Mouse (Mus musculus) CH12.LX (cell line): ENCODE data around the gene Ppp1r14a. TPM values are rescaled to one million over a fixed set of nuclear protein-coding genes. Genes with fewer than 3 reads are reported as not detected.

Source experiments
- DNase-seq: peaks from one replicate; pipeline ENCODE4 v3.0.0-alpha.2; 2013; ENCODE audit errors: extremely low read depth
- H3K27ac ChIP-seq: 2 replicates; pipeline ENCODE4 v1.5.1; 2012; ENCODE audit warnings: low read depth, mild to moderate bottlenecking, control low read depth, moderate library complexity; ENCODE audit not compliant: insufficient read depth
- H3K27me3 ChIP-seq: replicated peaks from 2 replicates; pipeline ENCODE3; 2012; ENCODE audit warnings: inconsistent platforms
- H3K36me3 ChIP-seq, 2 experiments: replicated peaks in 1 of 2; 2 replicates each; pipeline versions ENCODE3 to v1.6.1; 2012; ENCODE audit warnings: inconsistent platforms in 1 of 2, low read length in 1 of 2, mild to moderate bottlenecking in 1 of 2, mixed read lengths in 1 of 2, moderate library complexity in 1 of 2; ENCODE audit not compliant: control insufficient read depth in 1 of 2, insufficient read depth in 1 of 2
- H3K4me1 ChIP-seq, 2 experiments: 2 replicates each; pipeline ENCODE4 v1.6.1; 2012; ENCODE audit warnings: inconsistent platforms in 1 of 2, moderate library complexity in 1 of 2; ENCODE audit not compliant: insufficient read depth in 2 of 2, control insufficient read depth in 1 of 2
- H3K4me2 ChIP-seq: 2 replicates; pipeline ENCODE4 v1.6.1; 2012; ENCODE audit warnings: low read depth, mild to moderate bottlenecking, control low read depth; ENCODE audit not compliant: poor library complexity, insufficient read depth, severe bottlenecking
- H3K4me3 ChIP-seq, 3 experiments: fragments of 150-350 bp in 1 of 3; sonication (generic) in 1 of 3; replicated peaks in 1 of 3; 2 replicates each; pipeline versions ENCODE3 to v1.5.1; 2011 to 2012; ENCODE audit warnings: low read depth in 2 of 3, low read length in 2 of 3, mild to moderate bottlenecking in 2 of 3, moderate library complexity in 2 of 3, control low read depth in 1 of 3, improper control_type of control experiment in 1 of 3, inconsistent platforms in 1 of 3, mixed read lengths in 1 of 3; ENCODE audit not compliant: poor library complexity in 1 of 3
- H3K79me2 ChIP-seq: replicated peaks from 2 replicates; pipeline ENCODE4 v1.6.1; 2012; ENCODE audit warnings: mild to moderate bottlenecking, moderate library complexity; ENCODE audit not compliant: control insufficient read depth, poor library complexity, insufficient read depth, severe bottlenecking; ENCODE audit errors: extremely low read depth
- H3K9ac ChIP-seq: 2 replicates; pipeline ENCODE4 v1.6.1; 2012; ENCODE audit warnings: low read depth, mild to moderate bottlenecking, control low read depth, moderate library complexity; ENCODE audit not compliant: insufficient read depth
- H3K9me3 ChIP-seq: replicated peaks from 2 replicates; pipeline ENCODE3; 2012; ENCODE audit warnings: low read length, inconsistent platforms, mixed read lengths
- BHLHE40 ChIP-seq: IDR thresholded peaks from 2 replicates; pipeline ENCODE4 v1.6.1; 2011; ENCODE audit warnings: mild to moderate bottlenecking, low read depth, low read length, improper control_type of control experiment
- CHD2 ChIP-seq: IDR thresholded peaks from 2 replicates; pipeline ENCODE4 v1.6.1; 2011; ENCODE audit warnings: low read length, improper control_type of control experiment
- E2F4 ChIP-seq: IDR thresholded peaks from 2 replicates; pipeline ENCODE4 v1.6.1; 2011; ENCODE audit warnings: low read depth, low read length, improper control_type of control experiment; ENCODE audit not compliant: insufficient replicate concordance
- HCFC1 ChIP-seq: IDR thresholded peaks from 2 replicates; pipeline ENCODE4 v1.6.1; 2012; ENCODE audit warnings: low read depth, mild to moderate bottlenecking, inconsistent platforms, low read length, improper control_type of control experiment
- JUN ChIP-seq: IDR thresholded peaks from 2 replicates; pipeline ENCODE4 v1.6.1; 2011; ENCODE audit warnings: low read depth, mild to moderate bottlenecking, low read length, improper control_type of control experiment, moderate library complexity; ENCODE audit not compliant: insufficient read depth
- JUND ChIP-seq: conservative IDR thresholded peaks from 2 replicates; pipeline ENCODE4 v1.6.1; 2011; ENCODE audit warnings: low read depth, low read length, improper control_type of control experiment
- MAFK ChIP-seq: IDR thresholded peaks from 2 replicates; pipeline ENCODE4 v1.6.1; 2011; ENCODE audit warnings: low read length, improper control_type of control experiment; ENCODE audit not compliant: insufficient replicate concordance
- MAX ChIP-seq: IDR thresholded peaks from 2 replicates; pipeline ENCODE4 v1.6.1; 2011; ENCODE audit warnings: low read length, improper control_type of control experiment
- MAZ ChIP-seq: IDR thresholded peaks from 2 replicates; pipeline ENCODE4 v1.6.1; 2012; ENCODE audit warnings: low read depth, mild to moderate bottlenecking, inconsistent platforms, low read length, improper control_type of control experiment, moderate library complexity
- MXI1 ChIP-seq: IDR thresholded peaks from 2 replicates; pipeline ENCODE4 v1.6.1; 2011; ENCODE audit warnings: mild to moderate bottlenecking, low read depth, low read length, improper control_type of control experiment
- POLR2AphosphoS2 ChIP-seq: IDR thresholded peaks from 2 replicates; pipeline ENCODE4 v1.6.1; 2011; ENCODE audit warnings: low read depth, low read length, improper control_type of control experiment
- SIN3A ChIP-seq: IDR thresholded peaks from 2 replicates; pipeline ENCODE4 v1.6.1; 2012; ENCODE audit warnings: low read length, improper control_type of control experiment, inconsistent platforms
- UBTF ChIP-seq: IDR thresholded peaks from 2 replicates; pipeline ENCODE4 v1.6.1; 2012; ENCODE audit warnings: low read depth, mild to moderate bottlenecking, inconsistent platforms, low read length, improper control_type of control experiment, moderate library complexity
- USF1 ChIP-seq: IDR thresholded peaks from 2 replicates; pipeline ENCODE4 v1.6.1; 2014; ENCODE audit warnings: low read depth, mild to moderate bottlenecking, inconsistent platforms, low read length, improper control_type of control experiment
- USF2 ChIP-seq: conservative IDR thresholded peaks from 2 replicates; pipeline ENCODE4 v1.6.1; 2011; ENCODE audit warnings: low read depth, low read length, improper control_type of control experiment
- ZKSCAN1 ChIP-seq: IDR thresholded peaks from 2 replicates; pipeline ENCODE4 v1.6.1; 2012; ENCODE audit warnings: low read depth, inconsistent platforms, low read length, improper control_type of control experiment, borderline replicate concordance
- ZMIZ1 ChIP-seq: IDR thresholded peaks from 2 replicates; pipeline ENCODE4 v1.6.1; 2012; ENCODE audit warnings: low read depth, mild to moderate bottlenecking, inconsistent platforms, low read length, improper control_type of control experiment
- dilution Hi-C: fragments of 300-500 bp; cut with MboI; formaldehyde crosslinking; loops from 2 replicates; pipeline ENCODE4 v1.14.3; 2020; ENCODE audit warnings: low sequenced_read_pairs; ENCODE audit not compliant: extremely low pct_unique_long_range_greater_than_20kb, extremely low pct_ligation_motif_present
- in situ Hi-C: fragments of 300-500 bp; cut with MboI; formaldehyde crosslinking; loops from 3 replicates; pipeline ENCODE4 v1.14.3; 2019; ENCODE audit warnings: low sequenced_read_pairs, low pct_ligation_motif_present, low pct_unique_long_range_greater_than_20kb, mixed read lengths
- polyA plus RNA-seq: library from polyadenylated mRNA; unstranded; fragments of >175 nt; gene quantifications from 2 replicates; pipeline ENCODE4 v1.2.1, GENCODE M21; 2012; ENCODE audit warnings: low read depth; ENCODE audit not compliant: insufficient read length
- total RNA-seq, 2 experiments: library from RNA; depleted of rRNA; stranded (reverse); fragments of 300-350 nt in 1 of 2; fragments of >200 nt in 1 of 2; gene quantifications; 2 replicates each; pipeline ENCODE4 v1.2.3; 2012 to 2014

Gene Ppp1r14a
- total and polyA plus RNA-seq, 3 experiments: not detected

DNA sequence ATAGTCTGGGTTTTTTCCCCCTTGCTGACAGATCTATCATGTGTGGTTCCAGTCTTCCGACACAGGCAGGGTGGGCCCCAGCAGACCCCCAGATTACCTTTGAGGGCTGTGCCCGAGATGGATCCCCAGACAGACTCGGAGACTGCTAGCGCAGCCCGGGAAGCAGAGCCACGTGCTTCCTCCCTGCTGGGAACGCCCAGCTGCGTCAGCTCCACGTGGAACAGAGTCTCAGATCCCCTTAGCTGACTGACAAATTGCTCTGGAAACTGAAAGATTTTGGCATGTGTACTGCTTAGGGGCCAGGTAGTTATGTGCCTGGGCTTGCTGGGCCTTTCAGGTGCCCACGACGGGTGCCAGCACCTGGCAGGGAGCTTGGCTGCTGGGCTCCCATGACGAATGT lies 52.6 kb downstream of the Ppp1r14a start:
- in situ Hi-C loops: no loop called here

DNA sequence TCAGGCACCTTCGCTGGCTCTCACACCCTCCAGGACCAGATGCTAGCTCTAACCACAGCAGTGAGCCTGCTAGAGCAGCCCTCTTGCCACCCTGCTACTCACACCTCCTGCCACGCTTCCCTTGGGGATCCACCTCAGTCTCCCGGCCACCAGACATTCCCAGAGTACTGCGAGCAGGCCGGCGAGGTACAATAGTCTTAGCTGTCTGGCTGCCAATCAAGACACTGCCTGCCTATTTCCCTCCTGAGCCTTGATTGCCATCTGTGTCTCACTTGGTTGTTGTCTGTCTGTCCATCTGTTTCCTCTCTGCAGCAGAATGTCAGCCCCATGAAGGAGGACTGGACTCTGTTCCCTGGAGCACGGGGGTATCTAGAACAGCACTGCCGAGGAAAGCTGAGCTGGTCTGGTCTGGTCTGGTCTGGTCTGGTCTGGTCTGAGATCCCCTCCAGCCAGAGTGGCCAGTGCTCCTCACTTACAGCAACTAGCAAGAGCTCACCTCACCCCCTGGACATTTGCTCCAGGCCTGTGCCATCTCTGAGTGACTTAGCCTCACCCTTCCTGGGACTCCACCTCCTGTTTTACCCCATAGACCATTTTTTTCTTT lies 53.5 kb downstream of the Ppp1r14a start:
- no peak for TF ChIP-seq MAZ
- no peak for TF ChIP-seq ZMIZ1
- no peak for TF ChIP-seq USF2
- TF ChIP-seq SIN3A: no peak
- no peaks in the 10 kb centered on the region for H3K27me3 ChIP-seq
- in situ Hi-C loops: no loop called here
- H3K36me3 ChIP-seq: peaks cover 0 to 24% of the 10 kb centered on the region in 2 experiments
- H3K9me3 ChIP-seq: no peaks in the 10 kb centered on the region
- H3K4me1 ChIP-seq: peaks cover 0 to 20% of the 10 kb centered on the region in 2 experiments; a peak in 1 of 4 replicates
- no peaks in the 10 kb centered on the region for H3K79me2 ChIP-seq
- no peak overlapping the region for H3K4me3 ChIP-seq
- H3K27ac ChIP-seq: no peak overlapping the region
- no peak for DNase-seq
- H3K4me2 ChIP-seq: no peak overlapping the region
- dilution Hi-C loops: no loop called here
- H3K9ac ChIP-seq: no peak overlapping the region

More for the DNA sequence above, 52.6 kb downstream of the Ppp1r14a start:
- no peak for TF ChIP-seq UBTF
- no peak for TF ChIP-seq MAX
- TF ChIP-seq MAZ: no peak
- no peak for TF ChIP-seq USF1
- TF ChIP-seq HCFC1: no peak
- TF ChIP-seq BHLHE40: no peak
- no peak for TF ChIP-seq POLR2AphosphoS2
- no peak for TF ChIP-seq CHD2
- TF ChIP-seq MXI1: no peak
- TF ChIP-seq E2F4: no peak
- TF ChIP-seq ZKSCAN1: no peak
- no peak for TF ChIP-seq JUND
- no peak for TF ChIP-seq MAFK
- TF ChIP-seq JUN: no peak
- Histone ChIP-seq H3K4me3 (no peak overlapping the region), H3K9me3 (no peaks in the 10 kb centered on the region), H3K36me3 (peaks cover 0 to 23% of the 10 kb centered on the region in 2 experiments), H3K79me2 (no peaks in the 10 kb centered on the region), H3K27me3 (no peaks in the 10 kb centered on the region), H3K4me2 (no peak overlapping the region), H3K4me1 (peaks cover 0 to 20% of the 10 kb centered on the region in 2 experiments; a peak in 1 of 4 replicates), H3K27ac (no peak overlapping the region), H3K9ac (no peak overlapping the region)
- dilution Hi-C loops: no loop called here
- DNase-seq: no peak

Other genes starting within 250 kb of the Ppp1r14a start
- 0.63 and 0.68 TPM in 2 replicates for gene Ryr1, start 164.1 kb upstream of the Ppp1r14a start, total RNA-seq (2012; rRNA removed)
- gene Ryr1, start 164.1 kb upstream of the Ppp1r14a start, total RNA-seq (2014; rRNA removed): 0.43 TPM in 2 replicates
- gene Ryr1, start 164.1 kb upstream of the Ppp1r14a start, polyA plus RNA-seq: 0.86 and 1.1 TPM in 2 replicates
- 0.88 and 1.4 TPM in 2 replicates for gene Rasgrp4, start 154.5 kb upstream of the Ppp1r14a start, total RNA-seq (2012; rRNA removed)
- gene Rasgrp4, start 154.5 kb upstream of the Ppp1r14a start, total RNA-seq (2014; rRNA removed): 0.26 and 0.58 TPM in 2 replicates
- 2.9 and 3.2 TPM in 2 replicates for gene Rasgrp4, start 154.5 kb upstream of the Ppp1r14a start, polyA plus RNA-seq
- gene Fam98c, start 133.1 kb upstream of the Ppp1r14a start, total RNA-seq (2012; rRNA removed): 13.8 and 14.5 TPM in 2 replicates
- 13.0 and 14.1 TPM in 2 replicates for gene Fam98c, start 133.1 kb upstream of the Ppp1r14a start, total RNA-seq (2014; rRNA removed)
- gene Fam98c, start 133.1 kb upstream of the Ppp1r14a start, polyA plus RNA-seq: 15.2 and 17.9 TPM in 2 replicates
- 0.30 and 0.38 TPM in 2 replicates for gene Ggn, start 119.1 kb upstream of the Ppp1r14a start, total RNA-seq (2012; rRNA removed)
- 0.13 TPM in 1 of 2 replicates, not detected in the other for gene Ggn, start 119.1 kb upstream of the Ppp1r14a start, total RNA-seq (2014; rRNA removed)
- gene Ggn, start 119.1 kb upstream of the Ppp1r14a start, polyA plus RNA-seq: 1.0 and 1.5 TPM in 2 replicates
- gene Spred3, start 118.9 kb upstream of the Ppp1r14a start, total RNA-seq (2012; rRNA removed): 2.2 and 3.3 TPM in 2 replicates
- gene Spred3, start 118.9 kb upstream of the Ppp1r14a start, total RNA-seq (2014; rRNA removed): 1.2 and 1.6 TPM in 2 replicates
- gene Spred3, start 118.9 kb upstream of the Ppp1r14a start, polyA plus RNA-seq: 6.0 and 6.6 TPM in 2 replicates
- gene Psmd8, start 108.6 kb upstream of the Ppp1r14a start, total RNA-seq (2012; rRNA removed): 321 and 335 TPM in 2 replicates
- 455 and 479 TPM in 2 replicates for gene Psmd8, start 108.6 kb upstream of the Ppp1r14a start, total RNA-seq (2014; rRNA removed)
- gene Psmd8, start 108.6 kb upstream of the Ppp1r14a start, polyA plus RNA-seq: 308 and 348 TPM in 2 replicates
- 0.38 and 0.93 TPM in 2 replicates for gene Catsperg1, start 75.3 kb upstream of the Ppp1r14a start, total RNA-seq (2012; rRNA removed)
- 0.68 and 0.72 TPM in 2 replicates for gene Catsperg1, start 75.3 kb upstream of the Ppp1r14a start, total RNA-seq (2014; rRNA removed)
- gene Catsperg1, start 75.3 kb upstream of the Ppp1r14a start, polyA plus RNA-seq: 1.4 and 2.0 TPM in 2 replicates
- 4.0 TPM in 2 replicates for gene Kcnk6, start 56.8 kb upstream of the Ppp1r14a start, total RNA-seq (2012; rRNA removed)
- 1.2 and 2.2 TPM in 2 replicates for gene Kcnk6, start 56.8 kb upstream of the Ppp1r14a start, total RNA-seq (2014; rRNA removed)
- gene Kcnk6, start 56.8 kb upstream of the Ppp1r14a start, polyA plus RNA-seq: 1.2 and 1.9 TPM in 2 replicates
- 84.2 and 99.4 TPM in 2 replicates for gene Yif1b, start 51.0 kb upstream of the Ppp1r14a start, total RNA-seq (2012; rRNA removed)
- 61.6 and 69.4 TPM in 2 replicates for gene Yif1b, start 51.0 kb upstream of the Ppp1r14a start, total RNA-seq (2014; rRNA removed)
- gene Yif1b, start 51.0 kb upstream of the Ppp1r14a start, polyA plus RNA-seq: 61.0 and 63.0 TPM in 2 replicates
- gene 2200002D01Rik, start 40.8 kb upstream of the Ppp1r14a start, total RNA-seq (2012; rRNA removed): 3.7 and 5.8 TPM in 2 replicates
- gene 2200002D01Rik, start 40.8 kb upstream of the Ppp1r14a start, total RNA-seq (2014; rRNA removed): not detected in 2 replicates
- gene 2200002D01Rik, start 40.8 kb upstream of the Ppp1r14a start, polyA plus RNA-seq: not detected in 2 replicates
- gene Spint2, start 7.4 kb upstream of the Ppp1r14a start, total RNA-seq (2012; rRNA removed): 25.6 and 29.1 TPM in 2 replicates
- not detected in 2 replicates for gene Spint2, start 7.4 kb upstream of the Ppp1r14a start, total RNA-seq (2014; rRNA removed)
- 3.7 and 4.1 TPM in 2 replicates for gene Spint2, start 7.4 kb upstream of the Ppp1r14a start, polyA plus RNA-seq
- gene Dpf1, start 14.6 kb downstream of the Ppp1r14a start, total RNA-seq (2012; rRNA removed): 1.3 and 3.0 TPM in 2 replicates
- gene Dpf1, start 14.6 kb downstream of the Ppp1r14a start, total RNA-seq (2014; rRNA removed): 0.35 and 0.38 TPM in 2 replicates
- gene Dpf1, start 14.6 kb downstream of the Ppp1r14a start, polyA plus RNA-seq: 0.97 and 1.9 TPM in 2 replicates
- gene Sipa1l3, start 229.3 kb downstream of the Ppp1r14a start, total RNA-seq (2012; rRNA removed): 5.2 and 5.9 TPM in 2 replicates
- gene Sipa1l3, start 229.3 kb downstream of the Ppp1r14a start, total RNA-seq (2014; rRNA removed): 0.61 and 1.6 TPM in 2 replicates
- 7.2 and 8.8 TPM in 2 replicates for gene Sipa1l3, start 229.3 kb downstream of the Ppp1r14a start, polyA plus RNA-seq